Mouse (Mus musculus): Measurements from ENCODE around the gene Pakap.

Pakap gene

DNA sequence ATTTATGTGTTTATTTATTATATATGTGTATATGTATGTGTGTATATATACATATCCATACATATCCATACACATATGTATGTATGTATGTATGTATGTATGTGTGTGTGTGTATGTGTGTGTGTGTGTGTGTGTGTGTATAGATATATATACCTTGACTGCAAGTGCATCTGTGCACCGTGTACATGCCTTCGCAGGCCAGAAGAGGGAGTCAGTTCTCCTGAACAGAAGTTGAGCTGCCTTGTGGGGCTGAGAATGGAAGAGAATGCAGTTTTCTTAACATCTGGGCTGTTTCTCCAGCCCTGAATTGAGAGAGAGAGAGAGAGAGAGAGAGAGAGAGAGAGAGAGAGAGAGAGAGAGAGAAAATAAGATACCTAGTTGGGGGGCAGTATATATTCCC is 155.7 kb downstream of the Pakap start:
- no peak for DNase-seq

GRCm38 (mm10) chr4:57725569-57725968 is 157.6 kb downstream of the Pakap start:
- DNase-seq: no peak

- peak in 1 of 2 experiments; percentile 31 for DNase-seq
Measured at GRCm38 (mm10) chr4:57728611-57729183, 160.7 kb downstream of the Pakap start.

GRCm38 (mm10) chr4:57730047-57730446 is 162.1 kb downstream of the Pakap start:
- DNase-seq: no peak

GRCm38 (mm10) chr4:57730801-57731598 is 163.0 kb downstream of the Pakap start:
- peak; percentile 26 to 40 for DNase-seq

DNA sequence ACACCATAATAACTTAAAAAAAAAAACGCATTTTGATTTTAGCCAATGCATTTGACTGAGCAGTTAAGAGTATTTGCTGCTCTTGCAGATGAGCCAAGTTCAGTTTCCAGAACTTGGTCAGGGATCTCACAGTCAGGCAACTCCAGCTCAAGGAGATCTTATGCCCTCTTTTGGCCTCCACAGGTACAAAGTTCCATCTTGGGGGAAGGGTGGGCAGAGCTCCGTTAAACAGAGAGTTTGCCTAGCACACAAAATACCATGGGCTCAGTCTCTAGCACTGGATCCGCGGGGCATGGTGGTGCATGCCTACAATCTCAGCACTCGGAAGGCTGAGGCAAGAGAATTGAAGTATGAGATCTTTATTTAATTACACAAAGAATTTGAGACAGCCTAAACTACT is 164.4 kb downstream of the Pakap start:
- DNase-seq: peak; percentile 80 to 84

DNA sequence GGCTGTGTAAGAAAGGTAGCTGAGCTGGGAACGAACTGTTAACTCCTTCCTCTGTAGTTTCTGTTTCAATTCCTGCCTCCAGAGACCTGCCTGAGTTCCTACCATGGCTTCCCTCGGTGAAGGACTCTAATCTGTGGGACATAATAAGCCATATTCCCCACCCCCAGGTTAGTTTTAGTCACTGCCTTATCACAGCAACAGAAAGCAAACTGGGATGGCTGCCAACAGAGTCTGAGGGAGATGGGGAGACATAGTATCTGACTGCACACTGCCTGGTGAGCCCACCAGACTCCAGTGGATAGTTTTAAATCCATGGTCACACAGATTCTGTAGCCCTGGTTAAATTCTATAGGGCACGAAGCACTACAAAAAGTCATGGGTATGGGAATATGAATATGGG is 165.5 kb downstream of the Pakap start:
- no peak for DNase-seq

DNA sequence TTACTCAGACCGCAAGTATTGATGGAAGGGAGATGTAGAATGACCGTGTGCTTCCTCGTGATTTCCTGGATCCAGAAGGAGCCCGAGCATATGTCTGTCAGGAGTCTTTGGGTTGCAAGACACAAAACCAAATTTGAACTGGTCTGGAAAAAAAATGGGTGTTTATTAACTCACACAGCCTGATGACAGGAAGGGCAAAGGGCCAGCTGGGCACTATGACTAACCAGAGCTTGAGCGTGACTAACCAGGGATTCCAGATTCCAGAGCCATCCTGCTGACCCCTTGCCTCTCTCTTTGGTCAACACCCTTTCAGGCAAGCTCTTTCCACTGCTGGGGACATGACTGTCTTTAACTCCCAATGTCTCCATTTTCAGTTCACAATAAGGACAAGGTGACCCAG is 167.4 kb downstream of the Pakap start:
- DNase-seq: peak; percentile 91 to 93

DNA sequence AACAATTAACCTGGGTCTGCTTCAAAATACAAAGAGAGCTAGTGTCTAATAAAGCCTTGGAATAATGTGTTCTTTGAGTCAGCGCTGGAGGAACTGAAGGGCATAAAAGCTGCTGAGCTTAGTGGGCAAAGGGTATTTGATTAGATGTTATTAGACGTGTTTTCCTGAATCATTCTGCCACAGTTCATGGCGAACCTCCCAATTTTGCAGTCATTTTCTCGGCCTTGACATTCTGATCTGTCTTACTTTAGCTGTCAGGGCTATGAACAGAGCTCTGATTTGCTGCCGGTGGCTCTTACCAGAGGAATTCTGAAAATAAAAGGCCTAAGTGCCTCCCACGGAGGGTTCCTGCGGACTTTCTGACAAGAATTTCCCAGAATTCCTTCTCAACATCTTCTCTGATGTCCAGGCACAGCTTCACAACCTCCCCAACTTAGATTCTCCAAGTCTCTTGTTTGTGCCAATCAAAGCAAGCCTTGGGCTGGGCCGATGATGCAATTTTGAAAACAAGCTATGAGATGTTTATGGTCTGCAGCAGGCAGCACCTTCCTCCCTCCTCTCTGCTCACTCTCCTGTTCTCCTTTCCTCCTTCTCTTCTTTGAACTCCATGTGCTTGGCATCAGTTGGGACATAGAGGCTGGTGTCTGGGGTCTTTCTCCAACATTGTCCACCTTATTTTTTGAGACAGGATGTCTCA is 171.0 kb downstream of the Pakap start:
- DNase-seq: no peak

- no peak for DNase-seq
Measured at GRCm38 (mm10) chr4:57743325-57743929, 175.4 kb downstream of the Pakap start.

DNA sequence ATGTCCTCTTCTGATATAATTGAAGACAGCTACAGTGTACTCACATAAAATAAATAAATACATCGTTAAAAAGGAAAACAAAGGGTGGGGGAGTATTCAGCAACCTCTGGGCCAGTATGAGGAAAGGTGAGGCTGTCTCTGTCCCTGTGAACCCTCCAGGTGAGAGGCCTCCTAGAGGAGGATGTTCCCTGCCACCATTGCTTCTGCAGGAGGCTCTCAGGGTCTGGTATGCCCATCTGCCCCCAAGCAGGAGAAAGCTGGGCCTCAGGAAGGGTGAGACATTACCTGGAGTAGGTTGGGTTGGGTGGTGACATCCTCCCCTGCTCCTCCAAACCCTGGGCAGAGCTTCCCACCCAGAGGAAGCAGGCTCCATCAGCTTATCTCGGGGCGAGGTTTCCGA is 182.7 kb downstream of the Pakap start:
- DNase-seq: no peak

- no peak for DNase-seq
Measured at GRCm38 (mm10) chr4:57751054-57751453, 183.1 kb downstream of the Pakap start.

DNA sequence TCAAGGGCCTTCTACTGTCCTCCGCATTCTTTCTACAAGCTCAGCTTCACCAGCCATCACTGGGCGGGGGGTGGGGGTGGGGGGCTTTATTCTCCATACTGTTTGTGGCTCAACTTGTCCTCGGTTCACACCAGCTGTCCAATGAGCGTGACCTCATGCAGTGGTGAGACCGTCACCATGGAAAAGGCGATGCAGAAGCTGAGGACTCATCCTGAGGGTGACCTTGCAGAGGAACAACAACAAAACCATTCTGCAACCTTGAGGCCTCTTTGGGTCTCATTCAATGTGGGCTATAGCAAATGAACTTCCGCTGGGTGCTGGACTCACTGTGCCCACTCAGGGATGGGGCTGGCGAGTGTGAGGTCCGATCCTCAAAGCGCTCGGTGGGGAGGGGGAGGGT is 183.6 kb downstream of the Pakap start:
- DNase-seq: no peak

GRCm38 (mm10) chr4:57755085-57755484 is 187.1 kb downstream of the Pakap start:
- no peak for DNase-seq

- DNase-seq: no peak
Measured at GRCm38 (mm10) chr4:57757997-57758396, 190.0 kb downstream of the Pakap start.

- DNase-seq: no peak
Measured at GRCm38 (mm10) chr4:57762424-57762823, 194.4 kb downstream of the Pakap start.

DNA sequence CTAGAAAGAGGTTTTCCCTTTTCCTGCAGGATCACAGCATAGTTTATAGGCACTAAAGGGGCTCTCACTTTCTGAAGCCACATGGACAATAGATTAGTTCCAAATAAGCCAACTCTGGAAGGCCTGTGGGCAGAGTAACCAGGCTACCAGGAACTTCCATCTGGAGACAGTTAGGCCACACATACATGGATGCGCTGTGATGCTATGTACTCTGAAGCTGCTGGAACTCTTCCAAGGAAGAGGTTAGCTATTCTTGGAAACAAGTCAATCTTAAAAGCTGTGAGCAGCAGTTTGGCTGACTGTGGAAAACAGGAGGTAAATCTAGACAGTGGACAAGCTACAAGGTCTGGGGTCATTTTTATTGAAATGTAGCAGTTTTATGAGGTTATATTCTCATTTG is 196.4 kb downstream of the Pakap start:
- DNase-seq: peak; percentile 49 to 85

- peak; percentile 70 to 86 for DNase-seq
Measured at GRCm38 (mm10) chr4:57764926-57765325, 196.9 kb downstream of the Pakap start.

DNA sequence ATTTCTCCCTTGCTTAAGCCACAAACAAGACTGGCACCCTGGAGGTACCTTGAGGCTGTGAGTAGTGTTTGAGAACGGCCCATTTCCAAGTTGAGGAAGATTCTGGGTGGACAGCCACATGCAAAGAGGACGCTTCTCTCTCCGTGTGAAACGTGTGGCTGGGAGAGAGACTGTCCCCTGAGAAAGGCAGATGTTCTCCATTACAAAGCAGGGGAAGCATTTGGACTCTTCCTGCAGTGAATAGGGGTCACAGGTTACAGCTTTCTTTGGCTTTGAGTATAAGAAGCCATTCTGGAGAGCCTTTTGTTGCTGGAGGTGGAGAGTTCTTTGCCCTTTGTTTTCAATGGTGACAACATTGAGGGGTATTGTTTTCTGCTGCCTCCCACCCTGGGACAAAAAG is 197.8 kb downstream of the Pakap start:
- no peak for DNase-seq

GRCm38 (mm10) chr4:57769007-57769406 is 201.0 kb downstream of the Pakap start:
- no peak for DNase-seq

DNA sequence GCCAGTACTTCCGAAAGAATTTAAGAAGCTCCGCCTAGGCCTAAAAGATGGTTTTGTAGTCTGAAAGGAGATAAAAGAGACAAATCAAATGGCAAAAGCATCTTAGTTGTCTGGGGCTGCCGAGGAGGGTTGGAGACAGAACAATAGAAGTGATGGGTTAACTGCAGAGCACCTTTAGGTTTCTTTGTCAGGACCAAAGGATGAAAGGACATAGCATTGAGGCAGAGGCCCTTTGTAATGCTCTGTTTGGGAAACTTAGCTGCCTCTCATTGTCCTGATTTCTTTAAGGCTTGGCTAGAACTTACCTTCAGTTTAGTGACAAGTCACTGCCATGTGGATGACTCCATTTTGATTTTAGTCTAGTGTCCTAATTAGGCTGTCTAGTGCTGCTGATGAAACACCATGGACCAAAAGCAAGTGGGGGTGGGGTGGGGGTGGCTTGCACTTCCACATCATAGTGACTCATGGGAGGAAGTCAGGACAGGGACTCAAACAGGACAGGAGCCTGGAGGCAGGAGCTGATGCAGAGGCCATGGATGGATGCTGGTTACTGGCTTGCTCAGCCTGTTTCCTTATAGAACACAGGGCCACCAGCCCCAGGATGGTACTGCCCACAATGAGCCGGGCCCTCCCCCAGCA is 202.3 kb downstream of the Pakap start:
- DNase-seq: no peak

DNA sequence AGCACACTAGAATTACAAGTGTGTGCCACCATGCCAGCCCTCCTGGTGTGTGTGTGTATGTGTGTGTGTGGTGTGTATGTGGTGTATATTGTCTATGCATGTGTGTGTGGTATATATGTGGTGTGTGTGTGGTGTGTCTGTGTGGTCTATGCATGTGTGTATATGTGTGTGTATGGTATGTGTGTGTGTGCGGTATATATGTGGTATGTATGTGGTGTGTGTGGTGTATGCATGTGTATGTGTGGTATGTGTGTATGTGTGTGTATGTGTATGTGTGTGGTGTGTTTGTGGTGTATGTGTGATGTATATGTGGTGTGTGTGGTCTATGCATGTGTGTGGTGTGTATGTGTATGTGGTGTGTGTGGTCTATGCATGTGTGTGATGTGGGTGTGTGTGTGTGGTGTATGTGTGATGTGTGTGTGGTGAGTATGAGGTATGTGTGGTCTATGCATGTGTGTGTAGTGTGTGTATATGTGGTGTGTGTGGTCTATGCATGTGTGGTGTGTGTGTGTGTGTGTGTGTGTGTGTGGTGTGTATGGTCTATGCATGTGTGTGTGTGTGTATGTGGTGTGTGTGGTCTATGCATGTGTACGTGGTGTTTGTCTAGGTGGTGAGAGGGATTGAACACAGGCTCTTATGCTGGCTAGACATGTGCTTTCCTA is 203.7 kb downstream of the Pakap start:
- DNase-seq: no peak
